Mouse (Mus musculus) lung, postnatal 14 days (tissue): ENCODE measurements at regions not wholly inside any gene's neighbourhood (a gene's known extent, or its start where the extent isn't known, plus 50 kb on each side); places are given as distances from the start of the nearest gene placed in this dataset.
"Not testable (repeated sequence)": the region's sequence is repeated elsewhere in the genome, so short reads cannot be mapped to it uniquely, and the experiment has no call there.

Experiments used
- DNase-seq: peaks from one replicate; pipeline ENCODE4 v3.0.0; 2021

DNA sequence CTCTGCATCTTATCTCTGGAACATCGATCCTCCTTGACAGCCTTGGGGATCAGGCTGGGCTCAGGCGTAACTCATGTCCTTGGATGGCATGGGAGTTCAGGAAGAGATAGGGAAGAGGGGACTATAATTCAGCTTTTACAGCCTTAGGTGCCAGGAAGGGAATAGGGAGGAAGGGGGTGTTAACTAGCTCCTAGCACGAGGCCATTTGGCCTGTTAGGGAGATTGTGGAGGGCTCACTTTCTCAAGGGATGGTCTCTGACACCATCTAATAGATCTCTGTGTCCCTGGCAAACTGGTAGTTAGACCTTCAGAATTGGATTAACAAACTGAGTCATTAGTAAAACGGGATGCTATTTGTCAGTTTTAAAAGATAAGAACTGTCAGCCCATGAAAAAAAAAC, 292.1 kb upstream of the Pkdcc start:
- not testable (repeated sequence) for DNase-seq

DNA sequence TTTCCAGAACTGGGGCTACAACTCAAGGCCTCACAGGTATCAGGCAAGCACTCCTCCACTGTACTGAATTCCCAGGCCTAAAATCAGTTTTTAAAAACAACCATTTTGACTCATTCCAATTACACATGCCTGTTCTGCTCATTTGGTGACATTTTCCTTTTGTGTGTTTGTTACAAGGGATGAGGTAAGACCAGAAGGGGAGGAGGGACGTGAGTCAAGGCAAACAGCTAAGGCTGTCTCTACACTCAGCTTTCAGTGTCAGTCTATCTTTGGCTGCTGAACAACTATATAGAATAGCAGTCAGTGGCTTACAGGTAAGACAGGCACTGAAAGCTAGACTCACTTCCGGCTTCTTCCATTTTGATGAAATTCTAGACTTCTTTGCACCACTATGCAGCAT, 289.3 kb upstream of the Pkdcc start:
- no peak for DNase-seq

DNA sequence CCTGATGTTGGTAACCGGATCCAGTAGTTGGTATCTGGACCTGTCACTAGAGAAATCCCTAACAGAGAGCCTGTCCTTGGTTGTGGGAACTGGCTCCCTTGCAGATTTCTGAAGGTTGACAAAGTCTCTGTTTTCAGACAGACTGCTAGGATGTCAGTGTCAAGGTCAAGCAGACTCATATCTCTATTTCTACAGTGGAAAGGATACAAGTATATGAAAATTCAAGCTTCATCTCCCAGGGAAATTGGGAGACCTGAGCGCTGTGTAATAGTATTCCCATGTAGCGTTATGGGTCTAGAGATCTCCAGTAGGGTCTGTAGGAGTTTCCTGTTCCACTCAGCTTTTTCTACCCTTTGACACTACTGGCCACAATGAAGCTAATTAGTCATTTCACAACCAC, 287.4 kb upstream of the Pkdcc start:
- no peak for DNase-seq

DNA sequence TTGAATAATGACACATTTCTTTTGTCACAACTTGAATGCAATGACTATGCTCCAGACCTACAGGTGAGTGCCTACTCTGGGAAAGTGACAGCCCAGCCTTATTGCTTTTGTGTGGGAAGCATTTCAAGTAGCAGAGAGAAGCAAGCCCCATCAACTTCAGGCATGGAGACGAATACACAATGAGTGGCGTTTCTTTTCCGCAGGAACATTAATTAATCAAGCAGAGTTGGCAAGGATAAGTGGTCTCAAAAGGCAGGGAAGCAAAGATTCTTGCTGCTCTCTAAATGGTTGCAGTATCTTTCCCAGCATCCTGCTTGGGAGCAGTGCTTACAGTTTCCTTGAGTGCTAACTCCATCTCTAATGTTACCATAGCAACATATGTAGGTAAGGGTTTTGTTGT, 285.6 kb upstream of the Pkdcc start:
- DNase-seq, result no peak

DNA sequence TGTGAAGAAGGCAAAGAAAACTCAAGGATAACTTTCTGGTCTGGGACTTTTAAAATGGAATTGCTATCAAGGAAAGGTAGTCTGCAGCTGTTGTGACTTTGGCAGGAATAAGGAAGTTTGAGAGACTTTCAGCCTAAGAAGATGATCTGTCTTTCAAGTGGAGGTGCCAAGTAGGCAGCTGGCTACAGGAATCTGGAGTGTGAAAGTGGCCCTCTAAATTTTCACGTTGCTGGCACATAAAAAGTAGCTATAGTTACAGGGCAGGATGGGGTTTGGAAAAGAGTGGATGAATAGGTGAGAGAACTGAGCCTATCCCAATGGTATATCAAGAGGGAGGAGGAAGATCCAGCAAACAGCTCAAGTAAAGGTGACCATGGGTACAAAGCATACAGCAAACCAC, 284.4 kb upstream of the Pkdcc start:
- DNase-seq, result no peak

DNA sequence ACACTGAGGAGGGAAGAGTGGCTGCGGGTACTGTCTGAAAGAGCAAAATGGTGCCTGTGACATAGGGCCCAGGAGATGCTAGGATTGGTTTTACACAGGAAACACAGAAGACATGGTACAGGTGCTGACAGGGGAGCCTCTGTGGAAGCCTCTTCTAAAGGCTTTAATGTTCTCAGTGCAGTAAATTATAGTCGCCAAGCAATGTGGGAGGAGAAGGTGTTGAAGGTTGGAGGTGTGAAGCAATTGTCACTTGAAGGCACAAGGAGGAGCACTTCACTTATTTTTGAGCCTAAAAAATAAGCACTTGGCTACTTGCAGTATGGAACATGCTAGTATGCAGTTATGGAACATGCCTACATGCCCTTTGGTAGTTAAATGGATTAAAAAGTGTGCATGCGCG, 283.6 kb upstream of the Pkdcc start:
- DNase-seq, result no peak

DNA sequence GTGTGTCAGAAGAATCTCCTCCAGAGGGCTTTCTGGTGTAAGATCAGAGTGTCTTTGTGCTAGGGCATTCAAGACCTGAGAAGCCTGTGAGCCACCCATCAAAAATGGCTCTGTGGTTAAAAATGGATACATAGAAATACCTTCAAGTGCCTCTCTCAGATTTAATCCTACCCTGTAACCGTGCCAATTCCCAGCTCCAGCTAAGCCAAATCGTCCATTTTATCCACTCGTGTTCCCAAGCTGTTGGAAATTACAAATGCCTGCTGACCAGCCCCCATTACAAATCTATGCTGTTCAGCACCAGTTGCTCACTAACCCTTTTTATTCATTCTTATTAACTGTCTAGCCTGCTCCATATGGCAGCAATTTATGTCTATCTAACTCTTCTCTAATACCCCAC, 278.3 kb upstream of the Pkdcc start:
- DNase-seq, result no peak

DNA sequence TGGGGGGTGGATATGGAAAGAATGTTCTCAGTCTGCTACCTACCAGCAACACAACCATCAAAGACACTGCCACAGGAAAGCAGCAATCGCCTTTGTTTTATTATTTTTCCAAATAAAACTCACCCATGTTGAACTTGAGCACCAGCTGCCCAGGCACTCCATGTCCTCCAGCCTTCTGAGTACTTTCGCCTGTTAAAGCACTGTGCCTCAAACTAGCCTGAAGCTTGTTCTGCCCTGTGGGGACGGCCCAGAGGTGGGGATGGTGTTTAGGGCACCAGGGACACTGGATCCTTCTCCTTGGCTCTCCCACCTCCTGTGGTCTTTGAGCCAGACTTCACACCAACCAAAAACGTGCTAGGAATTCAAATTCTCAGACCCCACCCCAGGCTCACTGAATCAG, 269.0 kb upstream of the Pkdcc start:
- DNase-seq, result no peak

DNA sequence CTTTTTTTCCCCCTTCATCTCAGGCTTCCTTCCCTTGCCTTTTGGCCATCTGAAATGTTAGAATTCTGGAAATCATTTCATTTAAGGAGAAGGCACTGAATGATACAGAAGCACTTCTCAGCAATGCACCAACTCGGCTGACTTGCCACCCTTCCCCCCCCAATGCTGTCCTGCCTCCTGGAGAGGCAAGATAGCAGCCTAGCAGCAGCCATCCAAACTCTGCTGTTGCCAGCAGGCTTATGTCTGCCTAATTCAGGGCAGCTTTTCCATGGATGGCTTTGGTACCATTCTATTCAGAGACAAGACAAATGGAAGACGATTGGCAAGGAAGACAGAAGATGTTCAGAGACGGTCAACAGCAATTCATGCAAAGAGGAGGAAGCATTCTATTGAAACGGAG, 265.3 kb upstream of the Pkdcc start:
- no peak for DNase-seq

DNA sequence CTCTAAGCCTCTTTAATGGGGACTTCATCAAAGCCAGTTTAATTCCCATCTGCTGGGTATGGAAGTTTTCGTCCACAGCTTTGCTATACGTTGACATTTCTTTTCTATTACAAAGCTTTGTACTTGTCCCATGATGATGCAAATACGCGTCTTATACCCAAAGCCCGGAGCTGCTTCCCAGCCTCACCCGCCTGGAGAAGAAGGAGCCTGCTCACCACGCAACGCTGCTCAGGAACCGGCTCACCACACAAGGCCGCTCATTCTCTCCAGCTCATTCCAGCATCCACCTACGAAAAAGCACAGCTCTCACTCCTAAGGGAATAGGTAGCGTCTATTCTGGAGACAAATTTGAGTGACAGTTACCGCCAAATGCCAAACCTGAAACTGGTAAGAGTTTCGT, 264.8 kb upstream of the Pkdcc start:
- no peak for DNase-seq

DNA sequence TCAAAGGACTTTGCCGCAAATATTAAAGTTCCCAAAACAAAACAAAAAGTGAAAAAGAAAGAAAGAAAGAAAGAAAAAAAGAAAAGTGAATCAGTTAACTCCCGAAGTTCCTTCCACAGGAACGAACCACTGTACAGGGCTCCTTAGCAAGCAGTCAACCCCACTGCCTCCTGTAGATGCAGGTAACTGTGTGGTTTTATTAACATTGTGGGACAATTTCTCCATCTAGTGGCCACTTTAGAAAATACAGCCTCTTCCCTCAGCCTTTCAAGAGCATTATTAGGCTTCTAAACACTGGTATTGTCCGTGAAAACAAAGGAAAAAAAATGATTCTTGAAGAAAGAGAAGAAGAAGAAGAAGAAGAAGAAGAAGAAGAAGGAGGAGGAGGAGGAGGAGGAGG, 257.7 kb upstream of the Pkdcc start:
- peak; percentile 16 for DNase-seq

DNA sequence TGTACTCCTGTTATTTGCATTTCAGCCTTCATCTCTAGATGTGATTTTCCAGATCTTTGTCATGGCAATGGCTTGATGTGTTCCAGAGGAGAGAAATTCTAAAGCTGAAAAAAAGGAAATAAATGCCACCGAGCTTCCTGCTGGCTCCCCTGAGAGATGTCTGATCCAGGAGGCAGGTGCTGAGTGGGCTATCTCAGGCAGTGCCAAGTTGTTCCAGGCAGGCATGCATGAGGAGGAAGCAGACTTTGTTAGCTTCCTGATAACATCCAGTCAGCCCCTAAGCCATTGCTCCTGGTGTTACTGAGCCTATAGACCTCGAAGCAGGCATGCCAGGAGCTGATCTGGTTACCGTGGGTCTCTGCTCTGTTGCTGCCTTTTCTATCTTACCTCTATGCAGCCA, 251.7 kb upstream of the Pkdcc start:
- DNase-seq, result no peak

DNA sequence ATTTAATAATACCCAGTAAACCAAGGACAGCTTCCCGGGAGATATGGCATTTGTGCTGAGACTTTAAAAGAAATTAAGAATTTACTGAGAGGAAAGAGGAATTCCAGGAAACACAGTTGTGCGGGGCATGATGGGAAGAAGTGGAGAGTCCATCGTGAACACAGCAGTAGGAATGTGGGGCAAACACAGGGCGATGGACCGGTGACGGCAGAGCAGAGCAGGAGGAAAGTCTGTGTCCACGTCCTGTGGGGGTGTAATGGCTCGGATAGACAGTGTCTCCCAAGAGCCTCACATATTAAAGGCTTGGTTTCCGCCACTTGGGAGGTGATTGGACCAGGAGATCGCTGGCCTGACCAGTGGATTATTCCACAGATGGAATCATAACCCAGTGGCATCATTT, 215.4 kb upstream of the Pkdcc start:
- no peak for DNase-seq

DNA sequence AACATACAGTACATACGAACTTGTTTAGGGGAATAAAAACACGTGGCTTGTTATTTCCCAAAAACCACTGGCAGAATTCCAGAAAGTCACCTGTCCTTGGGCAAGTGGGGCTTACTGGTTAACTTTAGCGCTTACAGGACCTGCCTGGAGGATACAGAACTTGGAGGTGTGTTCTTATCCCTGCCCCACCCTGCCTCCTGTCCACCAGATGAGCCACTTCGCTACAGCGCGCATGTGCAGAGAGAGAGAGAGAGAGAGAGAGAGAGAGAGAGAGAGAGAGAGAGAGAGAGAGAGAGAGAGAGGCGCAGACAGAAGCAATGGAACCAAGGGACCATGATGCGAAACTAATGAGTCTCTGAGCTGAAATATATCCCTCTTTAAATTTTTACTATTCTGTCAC, 214.7 kb upstream of the Pkdcc start:
- DNase-seq, result no peak

DNA sequence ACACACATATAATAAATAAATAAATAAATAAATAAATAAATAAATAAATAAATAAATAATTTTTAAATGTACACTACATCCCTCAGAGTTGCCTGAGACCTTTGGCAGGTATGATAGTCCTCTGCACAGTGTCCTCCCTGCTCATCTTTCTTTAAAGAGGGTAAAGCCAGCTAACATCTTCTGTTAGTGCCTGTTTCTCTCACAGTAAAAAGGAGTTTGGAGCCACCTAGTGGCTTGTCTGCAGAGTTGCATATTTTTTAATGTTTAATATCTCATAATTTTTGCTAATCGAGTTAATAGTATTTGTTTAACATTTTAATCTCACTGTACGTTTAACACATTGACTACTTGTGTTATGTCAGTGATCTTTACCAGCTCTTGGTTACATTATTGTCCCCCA, 213.5 kb upstream of the Pkdcc start:
- DNase-seq, result no peak

DNA sequence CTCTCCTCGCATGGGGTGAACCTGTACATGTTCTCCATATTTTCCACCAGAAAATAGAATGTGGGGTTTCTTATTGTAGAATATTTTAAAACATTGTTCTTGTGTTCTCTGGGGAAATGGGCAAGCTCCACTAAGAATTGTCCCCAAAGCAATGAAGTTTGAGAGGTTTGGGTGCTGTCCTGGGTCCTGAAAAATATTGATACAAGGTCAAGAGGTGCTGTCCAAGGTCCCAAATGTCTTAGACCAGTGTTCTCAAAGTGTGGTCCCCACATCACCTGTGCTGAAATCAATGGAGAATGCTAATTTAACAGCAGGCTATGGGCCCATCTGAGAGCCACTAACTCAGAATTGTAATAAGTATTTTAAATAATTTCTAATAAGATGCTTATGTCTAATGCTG, 204.2 kb upstream of the Pkdcc start:
- no peak for DNase-seq

DNA sequence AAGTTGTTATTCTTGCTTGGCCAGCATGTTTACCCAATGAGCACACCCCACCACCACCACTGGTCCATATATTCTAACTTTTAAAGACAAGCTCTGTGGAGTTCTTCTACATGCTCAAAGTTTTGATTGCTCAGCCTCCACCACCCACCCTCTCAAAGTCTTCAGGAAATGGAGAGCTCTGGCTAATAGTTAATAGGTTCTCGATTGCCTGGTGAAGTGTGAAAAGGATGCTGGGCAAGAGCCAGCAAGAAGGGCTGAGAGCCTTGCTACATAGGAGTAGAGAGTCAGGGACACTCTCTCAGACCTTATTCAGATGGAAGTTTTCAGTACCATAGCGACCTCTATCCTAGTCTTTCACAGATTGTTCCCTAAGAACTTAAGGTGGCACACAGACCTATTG, 199.4 kb upstream of the Pkdcc start:
- no peak for DNase-seq

DNA sequence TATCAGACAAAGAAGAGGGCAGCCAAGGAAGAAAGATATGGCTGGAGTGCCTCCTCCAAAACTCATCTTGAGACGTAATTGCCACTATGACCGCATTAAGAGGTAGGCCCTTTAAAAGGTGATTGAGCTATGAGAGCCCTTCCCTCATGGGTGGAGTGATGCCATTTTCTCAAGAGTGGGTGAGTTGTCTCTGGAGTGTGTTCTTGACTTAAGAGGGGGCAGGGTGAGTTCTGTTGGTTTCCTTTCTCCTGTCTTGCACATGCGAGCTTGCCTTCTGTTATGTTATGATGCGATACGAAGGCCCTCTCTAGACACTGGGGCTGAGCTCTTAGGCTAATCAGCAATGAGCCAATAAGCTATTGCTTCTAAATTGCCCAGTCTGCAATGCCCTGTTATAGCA, 198.2 kb upstream of the Pkdcc start:
- no peak for DNase-seq

DNA sequence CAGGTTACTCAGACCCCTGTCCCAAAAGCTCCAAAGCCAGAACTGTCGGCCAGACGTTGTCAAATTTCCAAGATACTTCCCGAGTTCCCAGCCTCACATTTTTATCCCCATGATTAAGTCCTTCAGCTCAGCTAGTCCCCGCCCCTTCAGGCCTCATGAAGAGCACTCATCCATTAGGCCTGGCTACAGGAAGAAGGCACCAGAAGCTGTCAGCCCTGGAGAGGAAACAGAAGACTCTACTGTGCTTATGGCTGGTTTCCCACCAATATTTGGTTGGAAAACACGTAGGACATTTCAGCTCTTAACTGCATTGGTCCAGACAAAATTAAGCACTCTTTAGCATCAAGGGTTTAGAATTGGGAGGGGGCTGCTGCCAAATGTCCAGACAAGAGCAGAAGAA, 195.8 kb upstream of the Pkdcc start:
- DNase-seq, result no peak

DNA sequence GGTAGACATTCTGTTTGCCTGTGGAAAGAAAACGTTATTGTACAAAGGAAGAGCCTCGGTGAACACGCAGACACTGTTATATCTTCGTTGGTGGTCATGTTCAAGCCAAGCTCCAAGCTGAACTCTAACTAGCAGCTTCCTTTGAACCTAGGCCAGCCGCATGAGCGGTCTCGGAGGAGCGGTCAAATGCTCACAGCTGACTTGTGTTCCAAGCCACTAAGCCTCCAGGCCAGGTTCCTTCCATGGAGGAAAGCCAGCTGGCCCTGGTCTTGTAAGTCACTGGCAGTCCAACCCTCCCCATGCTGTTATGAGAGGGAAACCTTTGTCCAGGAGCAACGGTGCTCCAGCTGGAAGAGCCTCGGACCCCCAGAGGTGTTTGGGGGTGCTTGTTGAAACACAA, 194.5 kb upstream of the Pkdcc start:
- peak; percentile 70 for DNase-seq

DNA sequence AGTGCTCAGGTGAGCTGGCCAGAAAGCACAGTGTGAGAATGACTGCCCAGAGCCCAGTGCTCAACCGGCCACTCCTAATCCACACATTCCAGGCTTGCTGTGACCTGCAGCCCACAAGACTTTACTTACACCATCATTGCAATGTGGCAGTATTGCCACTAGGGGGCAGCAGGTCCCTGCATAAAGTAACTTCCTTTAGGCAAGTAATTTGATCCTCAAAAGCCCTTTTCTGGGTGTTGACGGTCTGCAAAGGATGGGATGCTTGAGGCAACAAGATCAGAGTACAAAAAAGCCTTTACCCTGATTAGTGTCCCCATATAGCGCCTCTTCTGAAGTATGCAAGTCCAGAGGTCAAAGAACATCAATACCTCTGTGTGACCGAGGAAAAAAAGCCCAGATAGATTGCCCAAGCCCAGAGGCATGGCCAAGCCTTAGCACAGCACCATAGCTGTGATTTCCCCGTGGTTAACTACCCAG, 189.7 kb upstream of the Pkdcc start:
- DNase-seq, result peak; percentile 84

DNA sequence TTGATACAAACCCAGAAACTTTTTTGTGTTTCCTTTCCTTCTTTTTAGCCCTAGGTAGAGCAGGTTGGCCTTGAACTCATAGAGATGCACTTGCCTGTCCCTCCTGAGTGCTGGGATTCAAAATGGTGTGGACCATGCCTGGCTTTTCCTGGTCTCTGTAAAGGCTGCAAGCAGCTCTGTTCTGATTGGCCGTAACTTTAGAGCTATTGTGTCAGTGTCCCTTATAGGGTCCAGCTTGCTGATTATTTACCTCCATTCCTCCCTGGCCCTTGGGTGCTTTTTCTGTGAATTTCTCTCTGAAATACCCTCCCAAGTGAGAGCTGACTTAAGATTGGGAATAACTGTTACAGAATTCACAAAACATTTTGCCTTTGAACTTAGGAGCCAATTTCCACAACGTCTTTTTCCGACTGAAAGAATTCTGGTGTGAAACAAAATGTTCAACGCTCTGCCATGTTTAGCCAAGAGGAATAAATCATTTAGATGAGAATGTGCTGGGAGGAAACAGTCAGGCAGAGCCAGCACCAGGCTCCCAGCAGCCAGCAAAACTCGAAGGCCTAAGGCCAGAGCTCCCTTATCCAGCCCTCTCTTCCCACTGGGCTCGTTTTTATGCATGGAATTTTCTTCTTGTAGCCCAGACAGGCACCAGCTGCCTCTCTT, 180.0 kb upstream of the Pkdcc start:
- peak; percentile 21 for DNase-seq

DNA sequence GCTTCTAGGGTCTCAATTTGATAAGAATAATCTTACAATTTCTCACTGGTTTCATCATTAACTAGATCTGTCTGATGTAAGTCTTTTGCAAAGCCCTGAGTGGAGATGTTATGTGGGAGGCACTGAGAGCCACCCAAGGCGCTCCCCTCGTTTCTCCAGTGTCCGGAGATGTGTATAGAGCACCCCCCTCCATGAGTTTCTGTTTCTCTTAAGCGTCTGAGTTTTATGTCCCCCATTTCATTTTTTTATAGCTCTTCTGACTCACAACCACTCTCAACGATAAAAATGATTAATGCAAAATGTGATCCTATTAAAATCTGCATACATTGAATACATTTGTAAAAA, 179.5 kb upstream of the Pkdcc start:
- DNase-seq, result no peak

DNA sequence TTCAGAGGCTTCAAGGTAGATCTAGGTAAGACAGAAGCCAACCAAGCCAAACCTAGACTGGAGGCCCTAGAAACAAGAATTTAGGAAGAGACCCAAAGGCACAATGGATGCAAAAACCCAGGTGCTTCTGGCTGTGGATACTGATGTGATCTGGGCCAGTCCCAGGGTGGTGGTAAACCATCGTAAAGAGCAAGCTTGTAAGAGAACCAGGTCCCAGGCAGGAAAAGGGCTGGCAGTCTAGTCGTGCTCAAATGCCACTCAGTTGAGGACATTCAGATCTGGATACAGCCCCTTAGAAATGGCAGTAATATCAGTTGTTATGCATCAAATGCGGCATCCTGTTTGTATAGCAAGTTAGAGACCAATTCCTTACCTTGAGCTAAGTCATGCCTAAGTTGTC, 175.5 kb upstream of the Pkdcc start:
- no peak for DNase-seq

DNA sequence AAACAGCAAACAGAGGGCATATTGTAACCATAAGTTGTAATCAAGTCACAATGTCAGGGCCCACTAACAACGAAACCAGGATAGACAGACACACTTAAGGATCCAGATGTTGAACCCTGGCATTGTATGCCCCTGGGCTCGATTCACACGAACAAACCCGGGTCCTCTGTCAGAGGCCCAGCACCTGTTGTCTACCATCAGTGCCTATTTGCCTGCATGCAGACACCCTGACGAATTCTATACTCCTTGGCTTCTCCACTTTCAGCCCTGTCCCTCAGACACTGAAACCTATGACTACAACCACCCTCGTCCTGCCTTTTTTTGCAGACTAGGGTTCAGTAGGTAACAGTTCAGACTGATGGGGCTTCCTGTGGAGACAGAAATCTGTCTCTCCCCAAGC, 170.6 kb upstream of the Pkdcc start:
- no peak for DNase-seq

DNA sequence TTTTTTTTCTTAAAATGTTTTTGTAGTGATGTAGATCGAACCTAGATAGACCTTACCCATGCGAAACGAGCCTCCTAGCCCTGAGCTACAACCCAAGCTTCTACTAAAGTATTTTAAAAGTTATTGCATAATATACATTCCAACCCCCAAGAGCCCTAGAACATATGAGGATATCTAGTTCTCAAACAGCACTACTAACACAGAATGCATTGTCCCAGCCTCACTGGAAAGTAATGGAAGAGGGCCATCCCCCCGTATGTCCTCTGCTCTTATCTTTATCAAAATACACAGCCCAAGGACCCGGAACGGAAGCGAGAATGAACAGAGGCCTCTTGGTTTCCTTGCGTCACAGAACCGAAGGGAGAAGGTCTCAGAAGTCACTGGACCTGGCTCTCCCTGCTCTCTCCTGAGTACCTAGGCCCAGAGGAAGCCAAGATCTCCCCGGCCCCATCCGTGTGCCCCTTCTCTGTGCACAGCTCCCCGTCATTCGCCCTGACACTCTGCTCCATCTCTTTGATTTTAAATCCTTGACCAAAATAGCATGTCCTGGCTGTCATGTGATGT, 165.0 kb upstream of the Pkdcc start:
- no peak for DNase-seq
